Mouse (Mus musculus): ENCODE results near the gene Zfp819.

DNA sequence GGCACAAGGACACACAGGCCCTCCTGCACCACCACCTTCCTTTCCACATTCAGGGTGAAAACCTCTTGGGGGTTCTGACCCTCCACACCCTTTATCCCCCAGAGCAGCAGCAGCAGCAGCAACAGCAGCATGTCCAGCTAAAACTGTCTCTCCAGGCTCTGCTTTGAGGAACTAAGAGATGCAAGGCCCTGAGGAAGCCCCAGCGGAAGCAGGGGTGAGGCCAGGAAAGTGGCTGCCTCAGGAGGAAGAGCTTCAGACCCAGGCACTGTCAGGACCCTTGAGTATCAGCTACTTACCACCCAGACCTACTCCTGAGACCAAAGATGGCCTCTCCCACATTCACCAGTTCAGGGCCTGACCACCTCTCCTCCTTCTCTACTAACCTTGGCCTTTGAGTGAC, 53.0 kb downstream of the Zfp819 start, which contains the start of gene Siglece:
- TF ChIP-seq CTCF (IDR thresholded peaks at IDR 0.05) (no peak), POLR2A (IDR thresholded peaks at IDR 0.05; ENCODE audit: insufficient read depth, low read depth, low read length) (0 out of 2 replicates have a peak, but pooled peaks have one; percentile 23), EP300 (IDR thresholded peaks at IDR 0.05; ENCODE audit: insufficient read depth, low read depth, low read length) (no peak)
